Mouse (Mus musculus): ENCODE measurements around the gene Tmem50b. TPM values are rescaled to one million over a fixed set of nuclear protein-coding genes. Genes with fewer than 3 reads are reported as not detected.

The Tmem50b gene
- total RNA-seq, 2 experiments from 2014 or later = 54.7 to 60.2 TPM

GRCm38 (mm10) chr16:91609501-91610245 lies 12.1 kb upstream of the Tmem50b start:
- peak; percentile 76 to 77 for DNase-seq

- DNase-seq = no peak
Measured at GRCm38 (mm10) chr16:91606958-91607357, 9.4 kb upstream of the Tmem50b start.

GRCm38 (mm10) chr16:91605156-91605555 lies 7.6 kb upstream of the Tmem50b start:
- DNase-seq = no peak

DNA sequence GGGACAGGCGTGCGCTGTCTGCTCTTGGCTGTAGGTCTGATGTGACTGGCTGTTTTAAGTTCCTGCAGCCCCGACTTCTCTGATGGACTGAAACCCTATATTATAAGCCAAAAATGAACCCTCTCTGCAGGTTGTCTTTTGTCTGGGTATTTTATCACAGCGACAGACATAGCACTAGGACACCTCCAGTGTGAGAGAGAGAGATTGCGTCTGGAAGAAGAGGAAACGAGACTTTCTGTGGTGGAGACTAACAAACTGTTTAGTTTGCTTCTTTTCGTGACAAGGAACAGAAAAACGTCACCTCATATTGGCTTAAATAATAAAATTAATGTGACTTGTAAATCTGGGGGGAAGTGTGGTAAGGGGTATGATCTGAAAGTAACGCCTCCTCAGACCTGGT lies 4.1 kb upstream of the Tmem50b start:
- DNase-seq = no peak

- no peak for DNase-seq
Measured at GRCm38 (mm10) chr16:91601081-91601480, 3.5 kb upstream of the Tmem50b start.

GRCm38 (mm10) chr16:91599242-91599641 lies 1.6 kb upstream of the Tmem50b start:
- no peak for DNase-seq

DNA sequence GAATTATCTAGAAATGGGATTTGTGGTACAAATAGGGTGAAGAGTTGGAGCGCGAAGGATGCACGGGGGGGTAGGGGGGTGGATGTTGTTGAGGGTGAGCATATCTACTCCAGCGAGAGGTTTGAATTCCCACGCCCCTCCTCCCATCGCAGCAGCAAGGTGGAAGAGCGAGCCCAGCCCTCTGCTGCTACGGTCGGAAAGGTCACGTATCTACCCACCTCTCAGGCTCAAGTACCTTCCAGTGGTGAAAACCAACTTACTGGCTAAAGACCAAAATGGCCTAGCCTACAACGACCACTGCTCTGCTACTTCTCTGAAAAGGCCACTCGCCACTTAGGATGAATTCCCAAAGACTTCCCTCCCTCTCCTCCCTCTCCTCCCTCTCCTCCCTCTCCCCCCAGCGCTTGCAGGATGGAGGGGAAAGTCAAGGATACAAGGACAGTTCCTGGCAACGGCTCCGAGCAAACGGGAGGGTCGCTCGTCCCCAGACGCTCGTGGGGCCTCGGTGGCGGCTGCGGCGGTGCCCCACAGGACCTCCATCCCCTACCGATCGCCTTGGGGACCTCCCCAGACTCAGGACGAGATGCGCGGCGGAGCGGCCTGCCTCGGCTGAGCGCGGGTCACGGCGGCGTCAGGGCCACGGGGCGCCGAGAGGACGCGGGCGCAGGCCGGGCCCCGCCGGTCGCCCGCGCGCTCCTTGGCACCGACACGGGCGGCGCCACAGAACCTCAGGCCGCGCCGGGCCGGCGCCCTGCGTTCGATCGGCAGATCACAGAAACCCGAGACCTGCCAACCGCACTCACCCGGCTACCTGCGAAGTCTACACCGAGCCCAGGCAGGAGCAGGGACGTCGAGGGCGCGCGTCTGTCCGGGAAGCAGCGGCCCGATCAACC lies 575 bp downstream of the Tmem50b start:
- peak in 1 of 2 experiments; percentile 42 for DNase-seq

DNA sequence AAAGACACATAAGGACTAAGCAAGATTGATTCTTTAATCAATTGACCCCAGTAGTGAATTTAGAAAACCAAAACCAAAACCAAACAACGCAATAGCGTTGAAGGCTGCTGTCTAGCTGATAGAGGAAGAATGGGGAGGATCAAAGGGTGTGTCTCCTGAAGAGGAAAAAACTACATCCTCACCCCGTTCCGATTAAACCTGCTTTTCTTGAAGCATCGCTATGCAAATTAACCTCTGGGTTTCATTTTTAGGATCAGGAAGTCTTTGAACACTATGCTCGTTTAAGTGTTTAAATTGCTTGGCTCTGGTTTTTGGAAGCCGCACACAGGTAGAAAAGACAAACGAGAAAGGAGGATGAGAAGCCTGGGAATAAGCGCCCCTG lies 1.2 kb downstream of the Tmem50b start:
- no peak for DNase-seq

DNA sequence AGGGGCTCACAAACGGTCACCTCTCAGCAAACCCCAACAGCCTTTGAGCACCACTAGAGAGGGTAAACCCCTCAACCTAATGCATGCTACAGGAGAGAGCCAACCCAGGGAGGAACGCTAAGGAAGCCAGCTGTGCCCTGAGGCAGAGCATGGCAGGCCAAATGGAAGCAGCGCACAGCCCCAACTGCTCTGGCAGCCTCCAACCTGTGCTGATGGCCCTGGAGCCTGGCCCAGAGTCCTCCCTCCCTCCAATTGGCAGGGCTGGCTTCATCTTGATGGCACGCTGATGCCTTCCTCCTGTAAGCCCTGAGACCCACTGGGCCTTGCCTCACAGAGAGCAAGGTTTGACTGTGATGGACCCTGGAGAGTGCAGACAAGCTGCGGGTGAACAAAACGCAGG lies 2.5 kb downstream of the Tmem50b start:
- peak in 1 of 2 experiments; percentile 28 for DNase-seq

GRCm38 (mm10) chr16:91593262-91593661 lies 4.3 kb downstream of the Tmem50b start:
- no peak for DNase-seq

DNA sequence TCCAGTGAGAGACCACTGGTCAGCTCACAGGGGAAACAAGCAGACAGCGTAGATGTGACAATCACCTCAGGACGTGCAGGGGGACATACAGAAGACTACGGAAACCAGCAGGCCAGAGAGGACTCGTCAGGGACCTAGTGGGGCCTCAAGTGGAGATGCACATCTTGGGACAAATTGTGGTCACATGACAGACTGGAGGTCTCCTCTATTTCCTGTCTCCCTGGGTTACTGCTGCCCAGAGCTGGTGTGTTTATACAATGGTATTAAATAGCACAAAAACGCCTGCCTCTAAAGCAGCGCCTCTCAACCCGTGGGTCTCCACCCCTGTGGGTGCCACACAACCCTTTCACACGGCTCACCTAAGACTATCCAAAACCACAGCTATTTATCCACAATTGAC lies 5.4 kb downstream of the Tmem50b start:
- no peak for DNase-seq

GRCm38 (mm10) chr16:91588703-91589102 lies 8.9 kb downstream of the Tmem50b start:
- no peak for DNase-seq

- no peak for DNase-seq
Measured at GRCm38 (mm10) chr16:91587730-91588453, 9.7 kb downstream of the Tmem50b start.

- DNase-seq = no peak
Measured at GRCm38 (mm10) chr16:91586244-91586643, 11.4 kb downstream of the Tmem50b start.

GRCm38 (mm10) chr16:91585617-91586016 lies 12.0 kb downstream of the Tmem50b start:
- DNase-seq = no peak

DNA sequence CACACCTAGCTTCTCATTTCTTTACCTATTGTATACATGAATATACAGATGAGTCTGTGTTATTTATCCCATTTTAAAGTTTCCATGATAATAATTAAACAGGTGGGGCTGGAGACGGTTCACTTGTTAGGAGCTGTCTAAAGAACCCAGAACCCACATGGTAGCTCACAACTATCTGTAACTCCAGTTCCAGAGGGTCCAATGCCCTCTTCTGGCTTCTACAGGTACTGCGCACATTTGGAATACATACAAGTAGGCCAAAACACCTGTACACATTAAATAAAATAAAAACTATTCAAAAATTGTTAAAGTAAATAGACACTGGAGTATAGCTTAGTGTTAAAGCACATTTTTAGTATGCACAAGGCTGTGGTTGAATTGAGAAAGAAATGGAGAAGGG lies 15.3 kb downstream of the Tmem50b start:
- peak; percentile 43 to 51 for DNase-seq

DNA sequence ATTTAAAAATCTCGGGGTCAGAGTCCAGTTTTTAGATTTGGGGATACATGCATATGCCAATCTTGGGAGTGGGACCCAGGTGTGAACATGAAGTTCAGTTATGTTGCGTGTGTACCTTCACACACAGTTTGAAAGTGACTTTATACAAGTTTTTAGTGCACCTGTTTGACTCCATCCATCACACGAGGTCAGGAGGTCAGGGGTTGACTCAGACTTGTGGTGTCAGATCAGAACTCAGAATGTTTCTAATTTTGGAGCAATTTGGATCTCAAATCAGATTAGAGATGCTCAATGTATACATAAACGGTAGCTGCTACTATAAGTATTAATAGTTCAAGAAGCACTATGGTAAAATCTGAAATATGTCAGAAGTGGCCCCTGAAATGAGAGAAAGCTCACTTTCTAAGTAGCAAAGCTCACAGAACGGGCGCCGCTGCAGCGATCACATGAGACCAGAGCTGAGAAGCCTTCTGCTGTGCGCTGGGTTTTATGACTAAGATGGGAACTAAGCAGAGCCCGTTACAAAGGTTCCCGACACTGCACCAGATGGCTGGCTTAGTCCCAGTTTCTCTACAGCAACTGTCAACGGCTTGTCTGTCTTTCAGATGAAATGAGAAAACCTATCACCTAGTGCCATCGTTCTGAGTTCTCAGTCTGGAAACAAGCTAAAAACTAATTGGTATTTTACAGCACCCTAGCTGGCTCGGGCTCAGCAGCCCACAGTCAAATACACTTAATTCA lies 18.4 kb downstream of the Tmem50b start:
- no peak for DNase-seq

DNA sequence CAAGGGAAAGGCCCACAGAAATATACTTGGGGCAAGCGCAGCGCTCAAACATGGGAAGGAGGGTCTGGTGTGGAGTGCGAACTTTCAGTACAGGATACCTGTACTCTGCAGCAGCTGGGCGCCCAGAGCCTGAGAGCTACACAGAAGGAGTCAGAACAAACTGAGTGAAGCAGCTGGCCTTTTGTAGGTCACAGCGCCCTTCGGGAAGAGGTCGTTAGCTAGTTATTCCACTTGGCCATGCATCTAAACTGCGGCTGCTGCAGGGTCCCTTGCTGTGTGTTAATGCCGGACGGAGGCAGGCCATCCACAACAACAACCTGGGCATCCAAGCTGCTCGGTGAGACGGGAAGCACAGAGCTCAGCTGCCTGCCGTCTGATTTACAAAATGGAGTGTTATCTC lies 22.4 kb downstream of the Tmem50b start:
- DNase-seq = no peak

GRCm38 (mm10) chr16:91571105-91571504 lies 26.5 kb downstream of the Tmem50b start:
- DNase-seq = no peak

DNA sequence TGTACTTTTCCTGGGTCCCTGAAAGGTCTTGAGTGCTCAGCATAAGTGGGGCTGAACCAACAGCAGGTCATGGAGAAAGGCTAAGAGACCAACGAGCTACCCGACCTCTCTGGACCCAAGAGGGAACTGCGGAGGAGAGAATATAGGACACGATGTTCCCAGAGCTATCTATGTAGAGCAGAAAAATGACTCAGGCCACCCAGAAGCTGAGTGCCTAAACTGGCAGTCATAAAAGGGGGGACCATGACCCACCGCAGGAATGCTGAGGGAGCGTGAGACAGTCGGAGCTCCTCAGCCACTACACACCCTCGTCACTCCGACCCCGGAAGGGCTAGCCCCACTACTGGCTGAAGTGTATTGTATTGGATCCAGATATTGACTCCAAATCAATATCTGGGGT lies 28.6 kb downstream of the Tmem50b start:
- DNase-seq = no peak

GRCm38 (mm10) chr16:91566002-91566401 lies 31.6 kb downstream of the Tmem50b start:
- no peak for DNase-seq

All from adrenal gland, postnatal 36 days (tissue).